Mouse (Mus musculus) thymus, postnatal 0 days (tissue): ENCODE data around the gene Dnmbp. TPM values are rescaled to one million over a fixed set of nuclear protein-coding genes. Genes with fewer than 3 reads are reported as not detected.

ENCODE experiments used
- DNase-seq: peaks from one replicate; pipeline ENCODE4 v3.0.0-alpha.2; 2015; ENCODE audit warnings: low spot score
- polyA plus RNA-seq: library from polyadenylated mRNA; unstranded; fragments of >200 nt; fragmentation: Nextera tagmentation; extraction: Ambion mirVana; gene quantifications from 2 replicates; pipeline ENCODE4 v1.2.1, GENCODE M21; 2015

Gene Dnmbp
- polyA plus RNA-seq, 1 experiment from 2014 or later: 7.0 TPM

GRCm38 (mm10) chr19:43914986-43915385 lies 25.0 kb downstream of the Dnmbp start:
- no peak for DNase-seq

GRCm38 (mm10) chr19:43912775-43913486 lies 27.1 kb downstream of the Dnmbp start:
- DNase-seq: no peak

GRCm38 (mm10) chr19:43906492-43906891 lies 33.5 kb downstream of the Dnmbp start:
- DNase-seq: no peak

GRCm38 (mm10) chr19:43905985-43906384 lies 34.0 kb downstream of the Dnmbp start:
- no peak for DNase-seq

GRCm38 (mm10) chr19:43905136-43905535 lies 34.9 kb downstream of the Dnmbp start:
- no peak for DNase-seq

GRCm38 (mm10) chr19:43904327-43904726 lies 35.7 kb downstream of the Dnmbp start:
- no peak for DNase-seq

GRCm38 (mm10) chr19:43902887-43903286 lies 37.1 kb downstream of the Dnmbp start:
- no peak for DNase-seq

GRCm38 (mm10) chr19:43900690-43901089 lies 39.3 kb downstream of the Dnmbp start:
- no peak for DNase-seq

- DNase-seq: no peak
These were observed 41.4 kb downstream of the Dnmbp start for GRCm38 (mm10) chr19:43898547-43898946.

- DNase-seq: no peak
These were observed 43.5 kb downstream of the Dnmbp start for GRCm38 (mm10) chr19:43896441-43896840.

GRCm38 (mm10) chr19:43895951-43896350 lies 44.0 kb downstream of the Dnmbp start:
- no peak for DNase-seq

GRCm38 (mm10) chr19:43894821-43895220 lies 45.2 kb downstream of the Dnmbp start:
- DNase-seq: no peak

GRCm38 (mm10) chr19:43894070-43894469 lies 45.9 kb downstream of the Dnmbp start:
- DNase-seq: no peak

GRCm38 (mm10) chr19:43890487-43890886 lies 49.5 kb downstream of the Dnmbp start:
- no peak for DNase-seq

- no peak for DNase-seq
These were observed 52.3 kb downstream of the Dnmbp start for GRCm38 (mm10) chr19:43887725-43888124.

GRCm38 (mm10) chr19:43887242-43887641 lies 52.7 kb downstream of the Dnmbp start:
- no peak for DNase-seq

GRCm38 (mm10) chr19:43886371-43887099 lies 53.5 kb downstream of the Dnmbp start:
- DNase-seq: no peak

GRCm38 (mm10) chr19:43884668-43885498 lies 55.1 kb downstream of the Dnmbp start:
- no peak for DNase-seq

- DNase-seq: no peak
These were observed 57.0 kb downstream of the Dnmbp start for GRCm38 (mm10) chr19:43882895-43883573.

GRCm38 (mm10) chr19:43881615-43882014 lies 58.4 kb downstream of the Dnmbp start:
- no peak for DNase-seq

- no peak for DNase-seq
These were observed 59.6 kb downstream of the Dnmbp start for GRCm38 (mm10) chr19:43880420-43880819.
